Mouse (Mus musculus): ENCODE data around the gene Map3k9. TPM values are rescaled to one million over a fixed set of nuclear protein-coding genes. Genes with fewer than 3 reads are reported as not detected.

The Map3k9 gene
- polyA plus RNA-seq, 2 experiments = 0.02 to 0.04 TPM

GRCm38 (mm10) chr12:81788672-81789084 lies 7.7 kb upstream of the Map3k9 start:
- no peaks in the 10 kb centered on the region for H3K36me3 ChIP-seq (replicated peaks; ENCODE audit: control insufficient read depth, insufficient read depth, low read depth)
- H3K4me2 ChIP-seq (ENCODE audit: low read depth) = no peak overlapping the region
- H3K27ac ChIP-seq = no peak overlapping the region
- H3K9me3 ChIP-seq (ENCODE audit: control insufficient read depth, low read length) = no peaks in the 10 kb centered on the region
- H3K4me3 ChIP-seq (ENCODE audit: insufficient read depth in 1 of 2, low read depth in 2 of 2, low read length in 2 of 2) = no peak overlapping the region
- under 1% methylated on average over 9 of the region's 9 CpGs for WGBS (ENCODE audit: insufficient replicate concordance)
- DNase-seq (ENCODE audit: low read depth in 3 of 3, low spot score in 3 of 3) = peak; percentile 49 to 60 (median 52)
- no peak for ATAC-seq (ENCODE audit: insufficient read depth)
- H3K9ac ChIP-seq (replicated peaks) = no peak overlapping the region
- no peaks in the 10 kb centered on the region; the same call in 1 of the 2 replicates for H3K27me3 ChIP-seq (ENCODE audit: control insufficient read depth, insufficient read depth, low read length)
- 0 out of 4 replicates have a peak, but pooled peaks cover 0 to 2% of the 10 kb centered on the region in 2 experiments for H3K4me1 ChIP-seq (replicated peaks; ENCODE audit: control insufficient read depth in 2 of 2, insufficient read depth in 2 of 2, low read length in 1 of 2)
- peak; percentile 93 for TF ChIP-seq CTCF (IDR thresholded peaks at IDR 0.05; ENCODE audit: low read depth)
- TF ChIP-seq EP300 (IDR thresholded peaks at IDR 0.05; ENCODE audit: low read depth) = no peak

GRCm38 (mm10) chr12:81787262-81787661 lies 6.3 kb upstream of the Map3k9 start:
- no peaks in the 10 kb centered on the region for H3K9me3 ChIP-seq (ENCODE audit: control insufficient read depth, low read length)
- no peak for DNase-seq (ENCODE audit: low read depth in 3 of 3, low spot score in 3 of 3)
- H3K4me1 ChIP-seq (replicated peaks; ENCODE audit: control insufficient read depth in 2 of 2, insufficient read depth in 2 of 2, low read length in 1 of 2) = 0 out of 4 replicates have a peak, but pooled peaks cover 0 to 2% of the 10 kb centered on the region in 2 experiments
- ATAC-seq (ENCODE audit: insufficient read depth) = no peak
- H3K9ac ChIP-seq (replicated peaks) = no peak overlapping the region
- no peak overlapping the region for H3K27ac ChIP-seq
- no peak overlapping the region for H3K4me2 ChIP-seq (ENCODE audit: low read depth)
- H3K36me3 ChIP-seq (replicated peaks; ENCODE audit: control insufficient read depth, insufficient read depth, low read depth) = no peaks in the 10 kb centered on the region
- WGBS (ENCODE audit: insufficient replicate concordance) = 38% methylated on average over 12 of the region's 12 CpGs
- H3K4me3 ChIP-seq (ENCODE audit: insufficient read depth in 1 of 2, low read depth in 2 of 2, low read length in 2 of 2) = no peak overlapping the region
- TF ChIP-seq EP300 (IDR thresholded peaks at IDR 0.05; ENCODE audit: low read depth) (no peak), CTCF (IDR thresholded peaks at IDR 0.05; ENCODE audit: low read depth) (peak; percentile 53)
- H3K27me3 ChIP-seq (ENCODE audit: control insufficient read depth, insufficient read depth, low read length) = peaks cover 9% of the 10 kb centered on the region

- peaks cover 45% of the 10 kb centered on the region for H3K27me3 ChIP-seq (ENCODE audit: control insufficient read depth, insufficient read depth, low read length)
- no peak overlapping the region for H3K9ac ChIP-seq (replicated peaks)
- DNase-seq (ENCODE audit: low read depth in 3 of 3, low spot score in 3 of 3) (no peak), ATAC-seq (ENCODE audit: insufficient read depth) (no peak)
- H3K36me3 ChIP-seq (replicated peaks; ENCODE audit: control insufficient read depth, insufficient read depth, low read depth) = no peaks in the 10 kb centered on the region
- H3K4me2 ChIP-seq (ENCODE audit: low read depth) = no peak overlapping the region
- no peak overlapping the region for H3K4me3 ChIP-seq (ENCODE audit: insufficient read depth in 1 of 2, low read depth in 2 of 2, low read length in 2 of 2)
- no peak for TF ChIP-seq CTCF (IDR thresholded peaks at IDR 0.05; ENCODE audit: low read depth)
- no peak for TF ChIP-seq EP300 (IDR thresholded peaks at IDR 0.05; ENCODE audit: low read depth)
- 51% methylated on average over 4 of the region's 4 CpGs for WGBS (ENCODE audit: insufficient replicate concordance)
- H3K9me3 ChIP-seq (ENCODE audit: control insufficient read depth, low read length) = no peaks in the 10 kb centered on the region
- H3K27ac ChIP-seq = no peak overlapping the region
- H3K4me1 ChIP-seq (replicated peaks; ENCODE audit: control insufficient read depth in 2 of 2, insufficient read depth in 2 of 2, low read length in 1 of 2) = no peaks in the 10 kb centered on the region
Measured at GRCm38 (mm10) chr12:81783301-81783700, 2.3 kb upstream of the Map3k9 start.

GRCm38 (mm10) chr12:81782606-81783005 lies 1.6 kb upstream of the Map3k9 start:
- no peaks in the 10 kb centered on the region for H3K4me1 ChIP-seq (replicated peaks; ENCODE audit: control insufficient read depth in 2 of 2, insufficient read depth in 2 of 2, low read length in 1 of 2)
- no peak for ATAC-seq (ENCODE audit: insufficient read depth)
- no peak overlapping the region for H3K4me2 ChIP-seq (ENCODE audit: low read depth)
- H3K27ac ChIP-seq = no peak overlapping the region
- no peak for DNase-seq (ENCODE audit: low read depth in 3 of 3, low spot score in 3 of 3)
- 62% methylated on average over 6 of the region's 6 CpGs for WGBS (ENCODE audit: insufficient replicate concordance)
- TF ChIP-seq EP300 (IDR thresholded peaks at IDR 0.05; ENCODE audit: low read depth) (no peak), CTCF (IDR thresholded peaks at IDR 0.05; ENCODE audit: low read depth) (no peak)
- H3K4me3 ChIP-seq (ENCODE audit: insufficient read depth in 1 of 2, low read depth in 2 of 2, low read length in 2 of 2) = no peak overlapping the region
- H3K36me3 ChIP-seq (replicated peaks; ENCODE audit: control insufficient read depth, insufficient read depth, low read depth) = no peaks in the 10 kb centered on the region
- peaks cover 48% of the 10 kb centered on the region for H3K27me3 ChIP-seq (ENCODE audit: control insufficient read depth, insufficient read depth, low read length)
- no peaks in the 10 kb centered on the region for H3K9me3 ChIP-seq (ENCODE audit: control insufficient read depth, low read length)
- no peak overlapping the region for H3K9ac ChIP-seq (replicated peaks)

- no peak; the same call in none of the 2 replicates for ATAC-seq (ENCODE audit: insufficient read depth)
- no peak for DNase-seq (ENCODE audit: low read depth in 3 of 3, low spot score in 3 of 3)
- no peaks in the 10 kb centered on the region for H3K4me1 ChIP-seq (replicated peaks; ENCODE audit: control insufficient read depth in 2 of 2, insufficient read depth in 2 of 2, low read length in 1 of 2)
- H3K36me3 ChIP-seq (replicated peaks; ENCODE audit: control insufficient read depth, insufficient read depth, low read depth) = no peaks in the 10 kb centered on the region
- peak overlapping the region; percentile 71 for H3K4me2 ChIP-seq (ENCODE audit: low read depth)
- WGBS (ENCODE audit: insufficient replicate concordance) = under 1% methylated on average over 61 of the region's 91 CpGs
- H3K27me3 ChIP-seq (ENCODE audit: control insufficient read depth, insufficient read depth, low read length) = peaks cover 48% of the 10 kb centered on the region
- H3K4me3 ChIP-seq (ENCODE audit: insufficient read depth in 1 of 2, low read depth in 2 of 2, low read length in 2 of 2) = peak overlapping the region; percentile 0 to 54
- TF ChIP-seq CTCF (IDR thresholded peaks at IDR 0.05; ENCODE audit: low read depth) = no peak
- no peak for TF ChIP-seq EP300 (IDR thresholded peaks at IDR 0.05; ENCODE audit: low read depth)
- no peak overlapping the region for H3K9ac ChIP-seq (replicated peaks)
- H3K9me3 ChIP-seq (ENCODE audit: control insufficient read depth, low read length) = no peaks in the 10 kb centered on the region
- H3K27ac ChIP-seq = no peak overlapping the region
Measured at GRCm38 (mm10) chr12:81780271-81781093, 493 bp downstream of the Map3k9 start.
